Mouse (Mus musculus): ENCODE measurements at regions not wholly inside any gene's neighbourhood (a gene's known extent, or its start where the extent isn't known, plus 50 kb on each side); places are given as distances from the start of the nearest gene placed in this dataset.

GRCm38 (mm10) chr3:40320319-40320718 is 210.8 kb upstream of the Intu start:
- TF ChIP-seq TCF12 (IDR thresholded peaks at IDR 0.05; ENCODE audit: low read depth, low read length) (no peak), POLR2A (IDR thresholded peaks at IDR 0.05; ENCODE audit: low read depth, low read length) (no peak), CTCF (conservative IDR thresholded peaks at IDR 0.05 in 1 of 2, IDR thresholded peaks at IDR 0.05 in 1 of 2; ENCODE audit: low read depth in 2 of 2, low read length in 2 of 2) (no peak), MXI1 (IDR thresholded peaks at IDR 0.05; ENCODE audit: low read depth, low read length) (no peak), EP300 (IDR thresholded peaks at IDR 0.05; ENCODE audit: low read length) (no peak), USF1 (IDR thresholded peaks at IDR 0.05; ENCODE audit: low read depth, low read length) (no peak), E2F4 (IDR thresholded peaks at IDR 0.05; ENCODE audit: insufficient replicate concordance, low read depth, low read length) (no peak)
